Mouse (Mus musculus): Measurements from ENCODE around the gene Tspan18.

The Tspan18 gene

DNA sequence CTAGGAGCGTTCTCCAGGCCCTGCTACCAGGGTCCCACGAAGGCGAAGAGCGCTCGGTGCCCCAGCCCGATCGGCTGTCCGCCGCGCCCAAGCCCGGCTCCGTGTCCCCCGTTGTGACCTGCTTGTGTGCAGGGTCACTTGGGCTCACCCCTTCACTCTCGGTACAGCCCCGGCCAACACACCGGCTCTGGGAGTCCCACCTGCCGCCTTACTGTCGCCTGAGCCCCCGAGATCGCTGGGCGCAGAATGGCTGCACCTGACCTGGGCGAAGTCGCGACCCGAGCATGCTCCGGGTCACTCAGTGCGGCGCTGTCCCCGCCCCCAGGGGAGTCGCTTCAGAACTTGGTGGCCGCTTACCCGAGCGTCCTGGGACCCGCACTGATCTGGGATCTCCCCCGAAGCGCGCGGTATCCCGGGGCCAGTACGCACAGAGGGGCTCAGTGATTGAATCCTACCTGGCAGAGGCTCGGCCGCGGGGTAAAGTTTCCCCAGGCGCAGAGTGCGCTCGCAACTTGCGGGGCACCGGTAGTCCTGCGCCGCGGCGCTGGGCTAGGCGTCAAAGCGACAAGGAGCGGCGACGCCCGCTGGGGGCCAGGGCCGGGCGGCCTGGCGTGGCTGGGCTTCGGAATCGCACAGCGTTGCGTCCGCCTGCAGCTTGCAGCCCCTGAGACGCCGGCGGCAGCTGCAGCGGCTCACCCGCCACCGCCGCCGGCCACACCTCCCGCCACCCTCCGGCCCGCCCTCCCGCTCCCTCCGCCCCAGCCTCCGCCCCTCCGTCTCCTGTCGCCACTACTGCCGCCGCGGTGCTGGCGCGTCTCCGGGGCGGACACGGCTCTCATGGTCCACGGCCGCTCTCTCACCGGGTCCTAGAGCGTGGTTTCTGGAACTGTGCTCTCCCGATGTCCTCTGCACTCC is at the start of gene Tspan18:
Tspan18 (minus strand) TSS at position 689 of the 915 bp plus-strand sequence.
- peak; percentile 75 for ATAC-seq (ENCODE audit: low TSS enrichment)

DNA sequence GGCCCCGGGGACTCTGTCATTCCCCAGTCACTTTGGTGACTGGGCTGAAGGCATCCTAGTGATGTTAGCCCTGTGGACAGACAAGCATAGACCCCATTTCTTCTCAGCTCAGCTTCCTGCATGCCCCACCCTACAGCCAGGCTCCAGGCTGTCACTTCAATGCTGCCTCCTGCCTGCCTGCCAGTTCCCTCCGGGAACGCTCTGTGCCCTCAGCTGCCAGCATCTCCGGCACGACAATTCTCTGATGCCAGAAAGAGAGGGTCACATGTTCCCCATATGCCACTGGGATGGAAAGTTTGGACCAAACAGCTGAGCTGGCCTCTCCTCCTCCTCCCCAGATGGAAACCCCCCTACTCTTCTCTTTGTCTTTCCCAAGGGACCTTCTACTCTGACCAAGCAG is 49.5 kb upstream of the Tspan18 start:
- peak; percentile 62 for ATAC-seq (ENCODE audit: low TSS enrichment)

DNA sequence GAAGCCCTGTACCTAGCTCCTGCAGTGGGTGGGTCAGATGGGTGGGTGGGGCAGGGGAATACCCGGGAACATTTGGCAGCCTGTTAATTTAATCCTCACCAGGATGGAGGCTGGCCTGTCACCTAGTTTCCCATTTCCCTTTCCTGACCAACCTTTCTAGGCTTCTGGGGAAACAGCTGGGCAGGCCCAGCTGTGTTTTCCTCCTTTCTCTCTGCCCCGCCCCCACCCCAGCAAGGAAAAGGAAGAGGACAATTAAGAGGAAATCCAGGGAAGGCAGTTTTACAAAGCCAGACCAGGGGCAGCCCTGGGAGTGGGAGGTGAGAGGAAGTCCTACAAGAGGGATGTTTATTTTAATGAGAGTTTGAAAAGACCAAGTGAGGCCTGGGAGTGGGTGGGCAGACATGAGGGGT is 46.4 kb upstream of the Tspan18 start:
- no peak for ATAC-seq (ENCODE audit: low TSS enrichment)

- ATAC-seq (ENCODE audit: low TSS enrichment) = peak; percentile 78
These were observed 43.5 kb upstream of the Tspan18 start for GRCm38 (mm10) chr2:93377797-93378196.

GRCm38 (mm10) chr2:93377157-93377556 is 42.9 kb upstream of the Tspan18 start:
- no peak for ATAC-seq (ENCODE audit: low TSS enrichment)

GRCm38 (mm10) chr2:93372872-93373271 is 38.6 kb upstream of the Tspan18 start:
- no peak for ATAC-seq (ENCODE audit: low TSS enrichment)

- peak; percentile 52; the same call in 1 of the 2 replicates for ATAC-seq (ENCODE audit: low TSS enrichment)
These were observed 37.8 kb upstream of the Tspan18 start for GRCm38 (mm10) chr2:93372097-93372571.

- ATAC-seq (ENCODE audit: low TSS enrichment) = no peak
These were observed 34.6 kb upstream of the Tspan18 start for GRCm38 (mm10) chr2:93368954-93369353.

DNA sequence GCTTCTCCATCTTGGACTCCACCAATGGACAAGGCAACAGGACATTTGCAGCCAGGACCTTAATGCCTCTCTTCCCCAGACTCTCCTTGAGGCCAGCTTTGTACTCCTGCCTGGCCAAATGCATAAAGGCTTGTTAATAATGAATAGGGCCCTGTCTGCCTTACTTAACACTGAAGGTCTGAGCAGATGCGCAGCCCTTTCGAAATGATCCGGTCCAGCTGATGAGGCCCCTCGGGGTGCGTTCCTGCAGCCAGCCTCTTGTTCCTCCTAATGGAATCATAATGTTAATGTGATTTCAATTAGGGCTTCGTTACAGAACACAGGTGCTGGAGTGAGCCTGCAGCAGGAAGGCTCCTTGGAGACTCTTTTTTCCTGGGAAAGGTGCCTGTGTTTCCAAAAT is 33.7 kb upstream of the Tspan18 start:
- no peak for ATAC-seq (ENCODE audit: low TSS enrichment)

DNA sequence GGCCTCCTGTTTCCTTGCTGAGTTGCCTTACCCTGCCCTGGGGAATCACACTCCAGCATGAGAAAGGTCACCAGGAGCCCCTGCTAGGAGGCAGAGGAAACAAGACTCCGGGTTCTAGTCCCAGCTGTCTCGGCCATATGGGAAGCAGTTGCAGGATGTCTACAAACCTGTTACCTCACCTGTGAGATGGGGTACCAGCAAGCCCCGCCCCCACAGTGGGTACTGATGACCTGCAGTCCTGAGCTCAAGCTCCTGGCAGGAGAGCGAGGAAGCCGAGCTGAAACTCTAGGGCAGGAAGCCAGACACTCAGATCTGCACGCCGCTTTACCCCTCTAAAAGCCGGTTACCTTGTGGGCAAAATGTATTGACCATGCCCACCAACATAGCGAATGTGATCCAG is 31.1 kb upstream of the Tspan18 start:
- ATAC-seq (ENCODE audit: low TSS enrichment) = no peak

DNA sequence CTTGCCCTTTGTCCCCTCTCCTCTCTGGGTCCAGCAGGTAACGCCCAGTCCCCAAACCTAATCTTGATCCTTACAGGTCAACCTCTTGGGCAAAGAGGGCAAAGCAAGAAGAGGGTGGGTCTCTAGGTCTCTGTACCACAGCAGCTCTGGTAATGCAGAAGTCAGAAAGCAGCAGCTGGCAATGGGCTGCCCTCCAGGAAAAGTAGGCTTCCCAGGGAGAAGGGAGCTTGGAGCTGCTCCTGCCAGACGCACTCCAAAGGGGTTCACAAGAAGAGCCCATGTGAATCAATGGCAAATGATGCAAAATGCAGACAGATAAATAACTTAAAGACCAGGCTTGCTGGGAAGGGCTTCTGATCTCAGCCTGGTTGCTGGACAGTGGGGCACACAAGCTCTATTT is 30.6 kb upstream of the Tspan18 start:
- no peak for ATAC-seq (ENCODE audit: low TSS enrichment)

GRCm38 (mm10) chr2:93361454-93361853 is 27.1 kb upstream of the Tspan18 start:
- no peak for ATAC-seq (ENCODE audit: low TSS enrichment)

GRCm38 (mm10) chr2:93360310-93360709 is 26.0 kb upstream of the Tspan18 start:
- no peak for ATAC-seq (ENCODE audit: low TSS enrichment)

GRCm38 (mm10) chr2:93357391-93357790 is 23.1 kb upstream of the Tspan18 start:
- no peak for ATAC-seq (ENCODE audit: low TSS enrichment)

DNA sequence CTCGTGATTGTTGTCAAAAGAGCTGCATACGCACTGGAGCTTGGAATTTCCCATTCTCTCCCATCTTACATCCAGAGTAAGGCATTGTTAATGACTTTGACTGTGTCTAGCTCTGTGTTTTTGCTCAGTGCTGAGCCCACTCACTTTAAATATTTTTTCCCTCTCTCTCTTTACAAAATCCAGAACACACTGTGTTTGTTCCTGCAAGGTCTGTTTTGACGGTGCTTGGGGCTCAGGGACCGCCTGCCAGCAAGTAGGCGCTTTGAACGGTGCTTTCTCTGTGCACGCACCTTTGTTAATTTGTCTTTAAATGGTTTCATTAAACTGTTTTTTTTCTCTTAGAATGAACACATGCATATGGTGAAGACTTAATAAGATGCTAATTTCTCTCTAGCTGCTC is 21.5 kb upstream of the Tspan18 start:
- peak; percentile 27; the same call in 1 of the 2 replicates for ATAC-seq (ENCODE audit: low TSS enrichment)

GRCm38 (mm10) chr2:93354621-93355020 is 20.3 kb upstream of the Tspan18 start:
- no peak for ATAC-seq (ENCODE audit: low TSS enrichment)

DNA sequence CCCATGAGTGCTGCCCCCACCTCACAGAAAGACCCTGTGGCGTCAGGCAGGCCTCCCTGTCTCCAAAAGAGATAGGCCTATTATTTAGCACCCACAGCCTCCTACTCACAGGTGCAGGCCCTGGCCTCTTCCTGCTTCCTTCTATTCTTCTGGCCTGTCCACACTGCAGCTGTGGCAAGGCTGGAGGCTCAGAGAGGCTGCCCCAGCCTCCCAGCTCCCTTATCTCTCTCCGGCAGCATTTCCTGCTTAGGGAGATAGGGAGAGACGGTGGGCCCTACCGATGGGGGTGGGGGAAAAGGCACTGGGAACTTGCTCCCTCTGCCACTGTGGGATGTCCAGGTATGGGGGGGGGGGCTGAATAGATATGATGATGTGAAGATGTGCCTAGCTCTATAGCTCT is 19.4 kb upstream of the Tspan18 start:
- ATAC-seq (ENCODE audit: low TSS enrichment) = no peak

GRCm38 (mm10) chr2:93352915-93353685 is 18.8 kb upstream of the Tspan18 start:
- peak; percentile 83 for ATAC-seq (ENCODE audit: low TSS enrichment)

- no peak for ATAC-seq (ENCODE audit: low TSS enrichment)
These were observed 17.0 kb upstream of the Tspan18 start for GRCm38 (mm10) chr2:93351352-93351751.

DNA sequence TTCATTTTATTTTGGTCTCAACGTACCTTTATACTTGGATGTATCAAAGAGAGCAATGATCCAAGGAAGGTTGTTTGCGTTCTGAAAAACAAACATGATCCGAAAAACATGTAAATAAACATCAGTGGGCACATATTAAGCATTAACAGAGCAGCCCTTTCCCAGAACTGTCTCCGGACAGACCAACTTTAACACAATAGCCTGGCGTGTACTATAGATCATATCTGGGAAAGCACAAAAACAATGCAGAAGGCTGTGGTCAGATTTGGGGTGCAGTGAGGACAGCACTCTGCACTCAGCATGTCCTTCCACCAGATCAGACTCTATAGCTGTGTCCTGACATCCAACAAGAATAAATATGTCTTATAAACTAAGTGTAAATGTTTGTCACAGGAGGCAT is 12.7 kb upstream of the Tspan18 start:
- ATAC-seq (ENCODE audit: low TSS enrichment) = no peak

DNA sequence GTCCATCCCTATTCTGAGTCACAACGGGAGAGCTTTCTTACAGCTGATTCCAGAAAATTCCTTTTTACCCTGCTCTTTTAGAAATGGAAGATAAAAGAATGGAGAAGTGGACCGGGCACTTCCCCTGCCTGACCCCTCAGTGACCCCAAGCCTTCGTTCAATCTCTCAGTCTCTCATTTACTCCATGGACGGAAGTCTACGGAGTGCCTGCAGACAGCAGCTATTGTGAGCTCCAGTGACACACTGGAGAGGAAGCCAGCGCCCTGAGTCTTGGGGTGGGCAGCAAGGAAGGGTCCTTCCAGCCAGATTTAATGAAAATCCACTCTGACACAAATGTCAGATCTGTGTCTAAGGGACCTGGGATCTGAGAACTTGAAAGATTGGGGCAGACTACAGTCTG is 12.3 kb upstream of the Tspan18 start:
- no peak for ATAC-seq (ENCODE audit: low TSS enrichment)

DNA sequence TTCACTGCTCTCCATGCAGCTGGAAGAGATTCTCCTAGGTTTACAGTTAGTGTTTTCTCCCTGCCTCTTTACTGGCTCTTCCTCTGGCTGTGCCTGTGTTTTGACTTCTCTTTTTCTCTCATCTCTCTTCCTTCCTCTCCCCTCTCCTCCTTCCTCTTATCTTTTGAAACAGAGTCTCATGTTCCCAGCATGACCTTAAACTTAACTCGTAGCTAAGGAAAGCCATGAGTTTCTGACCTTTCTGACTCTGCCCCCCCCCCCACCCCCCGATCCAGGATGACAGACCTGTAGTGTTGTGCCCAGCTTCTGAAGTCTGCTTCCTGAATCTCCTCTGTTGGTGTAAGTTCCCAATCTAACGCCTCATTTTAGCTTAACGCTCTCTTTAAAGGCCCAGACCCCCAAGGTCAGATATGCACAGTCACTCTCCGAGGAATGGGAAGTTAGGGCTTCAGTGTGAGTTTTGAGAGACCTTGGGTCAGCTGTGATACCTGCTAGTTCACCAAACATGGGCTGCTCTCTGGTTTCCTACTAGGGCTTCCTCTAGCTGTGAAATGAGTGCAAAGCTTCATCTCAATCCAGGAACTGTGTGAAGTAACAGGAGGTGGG is 11.5 kb upstream of the Tspan18 start:
- ATAC-seq (ENCODE audit: low TSS enrichment) = no peak
